In genomic region chr1:40841032-40841761, GRCm38 (mm10) we compare ENCODE assay signal across 24 mouse cellular contexts. TPM values are rescaled to one million over a fixed set of nuclear protein-coding genes. Genes with fewer than 3 reads are reported as not detected.
A peak's percentile ranks its signal among the peaks of the same experiment; 100 is the strongest.
DNase-seq lines count a peak whose midpoint lies in the region; ATAC-seq and TF ChIP-seq lines count a peak whose summit lies in the region.
"Had no signal": no experiment of that assay in that cellular context is flagged by ENCODE, and none has a peak within 500 bp of the region (broad histone marks: within the 10 kb centered on the region; RNA-seq: fewer than 3 reads in every experiment).

No protein-coding gene starts in this region.

- H3K4me2 ChIP-seq in lung, postnatal 0 days (replicated peaks; ENCODE audit: low read depth, low read length), result no peak overlapping the region
- H3K4me2 ChIP-seq in heart, embryonic 14.5 days (ENCODE audit: low read length), result no peak overlapping the region
- peak overlapping the region; percentile 41 for H3K4me2 ChIP-seq in myocyte (ENCODE audit: low read depth)
- no peak overlapping the region for H3K4me2 ChIP-seq in midbrain, embryonic 15.5 days
- H3K4me2 ChIP-seq: embryonic facial prominence, embryonic 12.5 days; liver, embryonic 11.5 days; neural tube, embryonic 15.5 days had no signal

- no peak overlapping the region for H3K4me3 ChIP-seq in lung, postnatal 0 days (ENCODE audit: low read depth, low read length)
- H3K4me3 ChIP-seq in heart, embryonic 14.5 days (ENCODE audit: control insufficient read depth in 1 of 2, insufficient read depth in 1 of 2, low read depth in 1 of 2, low read length in 2 of 2), result no peak overlapping the region
- H3K4me3 ChIP-seq in myocyte, result no peak overlapping the region
- no peak overlapping the region for H3K4me3 ChIP-seq in midbrain, embryonic 15.5 days
- H3K4me3 ChIP-seq: embryonic facial prominence, embryonic 12.5 days; erythroblast, embryonic 14.5 days; hindbrain, embryonic 10.5 days; neural tube, embryonic 15.5 days had no signal

- peak; percentile 81 for DNase-seq in heart, adult 11 months
- no peak for DNase-seq in heart, postnatal 14 days
- DNase-seq in lung, postnatal 0 days (ENCODE audit: low spot score), result peak; percentile 18
- DNase-seq in lung, postnatal 10 days, result no peak
- DNase-seq in spleen, postnatal 4 days (ENCODE audit: low spot score in 2 of 2), result no peak
- DNase-seq: adrenal gland, adult 8-10 months; cerebellum, adult 9-10 months; gastrocnemius, postnatal 36 days; kidney, adult 9 months; kidney, postnatal 25 days; lung, adult 2 months; midbrain, embryonic 14.5 days; right cerebral cortex, postnatal 14 days had no signal

- no peaks in the 10 kb centered on the region for H3K9me3 ChIP-seq in lung, postnatal 0 days (ENCODE audit: low read length)
- no peaks in the 10 kb centered on the region for H3K9me3 ChIP-seq in heart, embryonic 14.5 days (ENCODE audit: control insufficient read depth, low read length)
- H3K9me3 ChIP-seq in midbrain, embryonic 15.5 days, result no peaks in the 10 kb centered on the region
- H3K9me3 ChIP-seq: embryonic facial prominence, embryonic 12.5 days; hindbrain, embryonic 10.5 days; neural tube, embryonic 15.5 days had no signal

- no peak overlapping the region for H3K9ac ChIP-seq in lung, postnatal 0 days (replicated peaks; ENCODE audit: low read depth)
- no peak overlapping the region for H3K9ac ChIP-seq in heart, embryonic 14.5 days (ENCODE audit: low read length)
- no peak overlapping the region for H3K9ac ChIP-seq in midbrain, embryonic 15.5 days
- H3K9ac ChIP-seq: embryonic facial prominence, embryonic 12.5 days; neural tube, embryonic 15.5 days had no signal

- no peaks in the 10 kb centered on the region for H3K4me1 ChIP-seq in lung, postnatal 0 days (ENCODE audit: insufficient read depth, low read depth, low read length)
- H3K4me1 ChIP-seq in heart, embryonic 14.5 days (ENCODE audit: control insufficient read depth in 2 of 2, insufficient read depth in 2 of 2, low read length in 2 of 2), result peaks cover 8 to 10% of the 10 kb centered on the region in 2 experiments
- no peaks in the 10 kb centered on the region for H3K4me1 ChIP-seq in midbrain, embryonic 15.5 days
- H3K4me1 ChIP-seq: hindbrain, embryonic 10.5 days; neural tube, embryonic 15.5 days had no signal

- WGBS in lung, postnatal 0 days, result 70% methylated on average over 5 of the region's 5 CpGs
- WGBS in heart, embryonic 14.5 days, result 53% methylated on average over 5 of the region's 5 CpGs
- 85% methylated on average over 5 of the region's 5 CpGs for WGBS in midbrain, embryonic 15.5 days

- H3ac ChIP-seq in myocyte (ENCODE audit: control insufficient read depth, insufficient read length), result no peak overlapping the region

- TF ChIP-seq CTCF in lung, postnatal 0 days (IDR thresholded peaks at IDR 0.05), result no peak

- H3K79me2 ChIP-seq in myocyte (ENCODE audit: control insufficient read depth, insufficient read depth), result no peaks in the 10 kb centered on the region

- H3K27ac ChIP-seq in lung, postnatal 0 days (ENCODE audit: low read length), result peak overlapping the region; percentile 9; the same call in 1 of the 2 replicates
- H3K27ac ChIP-seq in heart, embryonic 14.5 days (replicated peaks in 1 of 2; ENCODE audit: control insufficient read depth in 1 of 2, insufficient read depth in 1 of 2, low read depth in 2 of 2, low read length in 2 of 2), result peak overlapping the region; percentile 31 to 46; a peak in 1 of 4 replicates
- H3K27ac ChIP-seq in midbrain, embryonic 15.5 days, result no peak overlapping the region
- H3K27ac ChIP-seq: embryonic facial prominence, embryonic 12.5 days; hindbrain, embryonic 10.5 days; neural tube, embryonic 15.5 days; stomach, postnatal 0 days had no signal

- no peak for TF ChIP-seq EP300 in lung, postnatal 0 days (IDR thresholded peaks at IDR 0.05)

- TF ChIP-seq POLR2A in myocyte (IDR thresholded peaks at IDR 0.05; ENCODE audit: insufficient read length, low read depth), result no peak

- intact Hi-C loops in heart, postnatal 14 days (cut with DNase I), result no loop called here

- no peaks in the 10 kb centered on the region for H3K36me3 ChIP-seq in lung, postnatal 0 days (ENCODE audit: insufficient read depth, low read length)
- H3K36me3 ChIP-seq in heart, embryonic 14.5 days (ENCODE audit: control insufficient read depth, insufficient read depth, low read length), result no peaks in the 10 kb centered on the region
- no peaks in the 10 kb centered on the region for H3K36me3 ChIP-seq in myocyte (ENCODE audit: control insufficient read depth, insufficient read depth)
- no peaks in the 10 kb centered on the region for H3K36me3 ChIP-seq in midbrain, embryonic 15.5 days (replicated peaks)
- H3K36me3 ChIP-seq: embryonic facial prominence, embryonic 12.5 days; hindbrain, embryonic 10.5 days; neural tube, embryonic 15.5 days had no signal

- no peaks in the 10 kb centered on the region for H3K27me3 ChIP-seq in lung, postnatal 0 days (replicated peaks; ENCODE audit: insufficient read depth, low read length)
- no peaks in the 10 kb centered on the region for H3K27me3 ChIP-seq in heart, embryonic 14.5 days (ENCODE audit: control insufficient read depth, insufficient read depth, low read length)
- no peaks in the 10 kb centered on the region for H3K27me3 ChIP-seq in myocyte (ENCODE audit: control insufficient read depth, insufficient read depth, insufficient read length)
- no peaks in the 10 kb centered on the region for H3K27me3 ChIP-seq in midbrain, embryonic 15.5 days (replicated peaks)
- H3K27me3 ChIP-seq: embryonic facial prominence, embryonic 12.5 days; neural tube, embryonic 15.5 days had no signal

- peak; percentile 41; the same call in 1 of the 2 replicates for ATAC-seq in lung, postnatal 0 days
- ATAC-seq in heart, embryonic 14.5 days (ENCODE audit: insufficient number of reproducible peaks, insufficient read depth, low FRiP score, low read depth), result peak; percentile 56
- ATAC-seq in midbrain, embryonic 15.5 days (replicated peaks), result no peak
- ATAC-seq: forebrain, embryonic 14.5 days; inflammation-experienced regulatory T-cells, adult 6 months had no signal

TF ChIP-seq in myocyte, 11 proteins besides CTCF, POLR2A, EP300 and RAD21:
- TF ChIP-seq MYOD1 (IDR thresholded peaks at IDR 0.05; ENCODE audit: control insufficient read depth in 1 of 3, insufficient read length in 2 of 3, low read depth in 2 of 3) (no peak), SRF (IDR thresholded peaks at IDR 0.05; ENCODE audit: control insufficient read depth, insufficient read length, low read depth) (peak; percentile 49), MYOG (IDR thresholded peaks at IDR 0.05; ENCODE audit: control insufficient read depth in 1 of 3, insufficient read depth in 1 of 3, insufficient read length in 2 of 3, low read depth in 2 of 3) (no peak), CEBPB (IDR thresholded peaks at IDR 0.05; ENCODE audit: insufficient read depth, poor library complexity, severe bottlenecking) (no peak), MAX (IDR thresholded peaks at IDR 0.05; ENCODE audit: low read depth) (no peak)

RNA-seq across cellular contexts. Expression of gene Tmem182, which starts 35.8 kb away (rescaled TPM):
- total RNA-seq in heart, postnatal 14 days (2021), result 100 to 1,000 TPM; 125 to 135 TPM
- polyA plus RNA-seq in lung, postnatal 0 days (2015; fragmentation: Nextera tagmentation; extraction: Ambion mirVana), result 0.57 and 1.1 TPM in 2 replicates
- polyA plus RNA-seq in heart, embryonic 14.5 days (2014; fragmentation: Nextera tagmentation; extraction: Ambion mirVana), result 48.5 and 52.0 TPM in 2 replicates
- polyA plus RNA-seq in myocyte (2012; fragmentation: generic; extraction: Trizol), result 58.0 TPM
- polyA plus RNA-seq in midbrain, embryonic 15.5 days (2015; fragmentation: Nextera tagmentation; extraction: Ambion mirVana), result 0.06 TPM in 2 replicates
- polyA plus RNA-seq: erythroblast, embryonic 14.5 days; forebrain, embryonic 14.5 days; hindbrain, embryonic 10.5 days; inflammation-experienced regulatory T-cells, adult 6 months had no signal

RNA-seq across cellular contexts. Expression of gene Mfsd9, which starts 50.7 kb away (rescaled TPM):
- under 1 TPM; 0.48 to 0.63 TPM for total RNA-seq in heart, postnatal 14 days (2021)
- polyA plus RNA-seq in lung, postnatal 0 days (2015; fragmentation: Nextera tagmentation; extraction: Ambion mirVana), result 2.4 and 3.0 TPM in 2 replicates
- 1.5 and 1.8 TPM in 2 replicates for polyA plus RNA-seq in heart, embryonic 14.5 days (2014; fragmentation: Nextera tagmentation; extraction: Ambion mirVana)
- polyA plus RNA-seq in myocyte (2012; fragmentation: generic; extraction: Trizol), result 1.2 TPM
- 6.6 and 8.5 TPM in 2 replicates for polyA plus RNA-seq in midbrain, embryonic 15.5 days (2015; fragmentation: Nextera tagmentation; extraction: Ambion mirVana)

Comparison
In these comparisons a context has a peak if more than half of its experiments do, and no peak if none do; other contexts are left out.
1. DNase-seq: peak in heart, adult 11 months (single experiment) and lung, postnatal 0 days (single experiment); none in heart, postnatal 14 days (0 of 2), lung, postnatal 10 days (single experiment) and spleen, postnatal 4 days (0 of 2).
2. RNA of gene Tmem182, which starts 35.8 kb away (polyA plus RNA-seq): 58.0 TPM in myocyte (single experiment) and 48.5 to 52.0 TPM in heart, embryonic 14.5 days; 0.57 to 1.1 TPM in lung, postnatal 0 days and 0.06 TPM in midbrain, embryonic 15.5 days; every median in the first group is over 10 times any median in the second.